Mouse (Mus musculus): Measurements from ENCODE around the gene Snrnp70.
"Not testable (repeated sequence)": the region's sequence is repeated elsewhere in the genome, so short reads cannot be mapped to it uniquely, and the experiment has no call there.

The Snrnp70 gene

GRCm38 (mm10) chr7:45409497-45410163, 14.1 kb upstream of the Snrnp70 start:
- no peak for DNase-seq (ENCODE audit: low read depth, low spot score)

GRCm38 (mm10) chr7:45408949-45409348, 13.4 kb upstream of the Snrnp70 start:
- no peak for DNase-seq (ENCODE audit: low read depth, low spot score)

- DNase-seq (ENCODE audit: low read depth, low spot score) = no peak
Observed at GRCm38 (mm10) chr7:45408351-45408750, 12.8 kb upstream of the Snrnp70 start.

- DNase-seq (ENCODE audit: low read depth, low spot score) = no peak
Observed at GRCm38 (mm10) chr7:45407836-45408235, 12.3 kb upstream of the Snrnp70 start.

- peak; percentile 82 for DNase-seq (ENCODE audit: low read depth, low spot score)
Observed at GRCm38 (mm10) chr7:45406157-45407156, 10.9 kb upstream of the Snrnp70 start.

GRCm38 (mm10) chr7:45405091-45406075, 9.8 kb upstream of the Snrnp70 start, which contains the start of gene Kcna7:
Gene Kcna7 (plus strand): TSS chr7:45405653.
- peak; percentile 95 for DNase-seq (ENCODE audit: low read depth, low spot score)

GRCm38 (mm10) chr7:45403532-45404261, 8.2 kb upstream of the Snrnp70 start:
- peak; percentile 65 for DNase-seq (ENCODE audit: low read depth, low spot score)

GRCm38 (mm10) chr7:45401521-45402085, 6.1 kb upstream of the Snrnp70 start:
- no peak for DNase-seq (ENCODE audit: low read depth, low spot score)

GRCm38 (mm10) chr7:45396787-45397186, 1.2 kb upstream of the Snrnp70 start:
- DNase-seq (ENCODE audit: low read depth, low spot score) = no peak

- DNase-seq (ENCODE audit: low read depth, low spot score) = not testable (repeated sequence)
Observed at GRCm38 (mm10) chr7:45396337-45396775, 814 bp upstream of the Snrnp70 start.

- DNase-seq (ENCODE audit: low read depth, low spot score) = no peak
Observed at GRCm38 (mm10) chr7:45395129-45395541, 407 bp downstream of the Snrnp70 start.

- no peak for DNase-seq (ENCODE audit: low read depth, low spot score)
Observed at GRCm38 (mm10) chr7:45386077-45386476, 9.5 kb downstream of the Snrnp70 start.

- DNase-seq (ENCODE audit: low read depth, low spot score) = no peak
Observed at GRCm38 (mm10) chr7:45376057-45376456, 19.5 kb downstream of the Snrnp70 start.

- DNase-seq (ENCODE audit: low read depth, low spot score) = no peak
Observed at GRCm38 (mm10) chr7:45374620-45375019, 20.9 kb downstream of the Snrnp70 start.

- DNase-seq (ENCODE audit: low read depth, low spot score) = no peak
Observed at GRCm38 (mm10) chr7:45372371-45372770, 23.2 kb downstream of the Snrnp70 start.

- peak; percentile 65 for DNase-seq (ENCODE audit: low read depth, low spot score)
Observed at GRCm38 (mm10) chr7:45370475-45371311, 24.8 kb downstream of the Snrnp70 start, which contains the start of gene Lin7b. Gene Lin7b (minus strand): TSS chr7:45370583.

- no peak for DNase-seq (ENCODE audit: low read depth, low spot score)
Observed at GRCm38 (mm10) chr7:45369836-45370474, 25.6 kb downstream of the Snrnp70 start.

GRCm38 (mm10) chr7:45369022-45369745, 26.4 kb downstream of the Snrnp70 start:
- no peak for DNase-seq (ENCODE audit: low read depth, low spot score)
